Mouse (Mus musculus) kidney, adult 2 months (tissue): Measurements from ENCODE around the gene Pip5k1b. TPM values are rescaled to one million over a fixed set of nuclear protein-coding genes. Genes with fewer than 3 reads are reported as not detected.

Experiments
- DNase-seq: peaks from one replicate; pipeline ENCODE4 v3.0.0; 2021
- H3K27ac ChIP-seq: fragments of 200-500 bp; 2 replicates; pipeline ENCODE4 v1.5.1; 2012; ENCODE audit warnings: low read depth, low read length, control low read depth, inconsistent platforms; ENCODE audit not compliant: insufficient read depth
- H3K27me3 ChIP-seq: fragments of 200-500 bp; replicated peaks from 2 replicates; pipeline ENCODE4 v1.6.1; 2012; ENCODE audit warnings: mild to moderate bottlenecking, moderate library complexity, low read length, inconsistent platforms; ENCODE audit not compliant: control insufficient read depth, insufficient read depth
- H3K36me3 ChIP-seq: fragments of 200-500 bp; 2 replicates; pipeline ENCODE4 v1.6.1; 2012; ENCODE audit warnings: mild to moderate bottlenecking, moderate library complexity, low read length, inconsistent platforms; ENCODE audit not compliant: control insufficient read depth, insufficient read depth
- H3K4me1 ChIP-seq: fragments of 200-500 bp; 2 replicates; pipeline ENCODE4 v1.6.1; 2011; ENCODE audit warnings: low read length; ENCODE audit not compliant: control insufficient read depth, insufficient read depth
- H3K4me3 ChIP-seq: fragments of 200-500 bp; 2 replicates; pipeline ENCODE4 v1.5.1; 2011; ENCODE audit warnings: mild to moderate bottlenecking, low read depth, low read length, control low read depth; ENCODE audit not compliant: insufficient read depth
- CTCF ChIP-seq: fragments of 200-500 bp; conservative IDR thresholded peaks from 2 replicates; pipeline ENCODE4 v1.5.1; 2011; ENCODE audit warnings: low read depth, mild to moderate bottlenecking, control low read depth, low read length, moderate library complexity, mixed read lengths; ENCODE audit not compliant: insufficient read depth, insufficient read length
- POLR2A ChIP-seq: fragments of 200-500 bp; IDR thresholded peaks from one replicate; pipeline ENCODE4 v1.6.1; 2011; ENCODE audit warnings: low read depth, low read length, control low read depth
- WGBS: fragments of 180-500 bp; shearing (Covaris S2); methylation state at CpG from one replicate; pipeline ENCODE4 v1.1.7; 2018; 5-methylcytosine and 5-hydroxymethylcytosine counted together
- polyA plus RNA-seq: library from polyadenylated mRNA; depleted of rRNA; stranded (reverse); fragments of >200 nt; gene quantifications from 2 replicates; pipeline ENCODE4 v1.2.3, GENCODE M21; 2012

Gene Pip5k1b
- polyA plus RNA-seq, 1 experiment: 3.7 TPM

- DNase-seq: peak; percentile 11
- H3K36me3 ChIP-seq: no peaks in the 10 kb centered on the region
- no peak overlapping the region for H3K4me3 ChIP-seq
- H3K27me3 ChIP-seq: no peaks in the 10 kb centered on the region
- no peak for TF ChIP-seq CTCF
- no peak for TF ChIP-seq POLR2A
- H3K27ac ChIP-seq: no peak overlapping the region
- H3K4me1 ChIP-seq: no peaks in the 10 kb centered on the region
- whole genome bisulfite sequencing: 60% methylated on average over 14 of the region's 14 CpGs
Measured at GRCm38 (mm10) chr19:24543386-24544350, 12.0 kb downstream of the Pip5k1b start.

- DNase-seq: no peak
- no peaks in the 10 kb centered on the region for H3K27me3 ChIP-seq
- 93% methylated on average over 7 of the region's 7 CpGs for WGBS
- H3K36me3 ChIP-seq: no peaks in the 10 kb centered on the region
- H3K4me3 ChIP-seq: no peak overlapping the region
- H3K27ac ChIP-seq: no peak overlapping the region
- H3K4me1 ChIP-seq: no peaks in the 10 kb centered on the region
- TF ChIP-seq CTCF (no peak), POLR2A (no peak)
Measured at GRCm38 (mm10) chr19:24542293-24542675, 13.4 kb downstream of the Pip5k1b start.

- Histone ChIP-seq H3K36me3 (no peaks in the 10 kb centered on the region), H3K27ac (no peak overlapping the region), H3K4me1 (no peaks in the 10 kb centered on the region), H3K27me3 (no peaks in the 10 kb centered on the region), H3K4me3 (no peak overlapping the region)
- WGBS: 93% methylated on average over 17 of the region's 17 CpGs
- TF ChIP-seq POLR2A (no peak), CTCF (no peak)
- DNase-seq: no peak
Measured at GRCm38 (mm10) chr19:24541669-24542292, 13.9 kb downstream of the Pip5k1b start.

GRCm38 (mm10) chr19:24540952-24541668 is 14.6 kb downstream of the Pip5k1b start:
- no peak for TF ChIP-seq CTCF
- TF ChIP-seq POLR2A: no peak
- no peaks in the 10 kb centered on the region for H3K27me3 ChIP-seq
- no peak overlapping the region for H3K4me3 ChIP-seq
- no peak for DNase-seq
- H3K36me3 ChIP-seq: no peaks in the 10 kb centered on the region
- H3K4me1 ChIP-seq: no peaks in the 10 kb centered on the region
- no peak overlapping the region for H3K27ac ChIP-seq
- 88% methylated on average over 10 of the region's 10 CpGs for WGBS

GRCm38 (mm10) chr19:24539041-24539440 is 16.6 kb downstream of the Pip5k1b start:
- Histone ChIP-seq H3K4me3 (no peak overlapping the region), H3K27ac (no peak overlapping the region), H3K27me3 (no peaks in the 10 kb centered on the region), H3K36me3 (no peaks in the 10 kb centered on the region), H3K4me1 (no peaks in the 10 kb centered on the region)
- peak; percentile 15 for DNase-seq
- WGBS: 79% methylated on average over 1 of the region's 1 CpGs
- TF ChIP-seq POLR2A: no peak
- TF ChIP-seq CTCF: no peak

- 90% methylated on average over 6 of the region's 6 CpGs for WGBS
- Histone ChIP-seq H3K4me3 (no peak overlapping the region), H3K4me1 (no peaks in the 10 kb centered on the region), H3K27ac (no peak overlapping the region), H3K27me3 (no peaks in the 10 kb centered on the region), H3K36me3 (no peaks in the 10 kb centered on the region)
- TF ChIP-seq CTCF (no peak), POLR2A (no peak)
- no peak for DNase-seq
Measured at GRCm38 (mm10) chr19:24538181-24538580, 17.5 kb downstream of the Pip5k1b start.
